Mouse (Mus musculus) fat pad, adult 2 months (tissue): ENCODE results near the gene Hook1.
"Not testable (repeated sequence)": the region's sequence is repeated elsewhere in the genome, so short reads cannot be mapped to it uniquely, and the experiment has no call there.

ENCODE experiments used
- DNase-seq: peaks from one replicate; pipeline ENCODE4 v3.0.0-alpha.2; 2011; ENCODE audit warnings: low read depth, low spot score; ENCODE audit errors: extremely low read depth

The Hook1 gene

GRCm38 (mm10) chr4:95966928-95967724 is at the start of gene Hook1:
Hook1 (plus strand) TSS chr4:95967240.
- peak; percentile 81 for DNase-seq

GRCm38 (mm10) chr4:95917703-95918102 is 49.3 kb upstream of the Hook1 start:
- no peak for DNase-seq

DNA sequence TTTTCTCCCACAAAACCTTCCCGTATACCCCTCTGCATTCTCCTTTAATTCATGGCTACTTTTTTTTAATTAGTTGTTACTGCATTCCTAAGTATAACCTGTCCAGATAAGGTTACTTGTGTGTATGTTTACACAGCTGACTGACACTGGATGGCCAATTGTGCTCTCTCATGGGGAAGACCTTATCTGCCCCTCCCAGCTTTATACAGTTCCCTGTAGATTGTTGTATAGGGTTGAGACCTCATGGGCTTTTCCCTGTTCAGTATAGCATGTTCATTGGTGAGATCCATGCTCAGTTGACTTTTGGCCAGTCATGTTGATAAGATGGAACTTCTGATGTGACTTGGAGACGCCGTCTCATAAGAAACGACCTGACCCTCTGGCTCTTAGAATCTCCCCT is 46.6 kb upstream of the Hook1 start:
- DNase-seq: no peak

DNA sequence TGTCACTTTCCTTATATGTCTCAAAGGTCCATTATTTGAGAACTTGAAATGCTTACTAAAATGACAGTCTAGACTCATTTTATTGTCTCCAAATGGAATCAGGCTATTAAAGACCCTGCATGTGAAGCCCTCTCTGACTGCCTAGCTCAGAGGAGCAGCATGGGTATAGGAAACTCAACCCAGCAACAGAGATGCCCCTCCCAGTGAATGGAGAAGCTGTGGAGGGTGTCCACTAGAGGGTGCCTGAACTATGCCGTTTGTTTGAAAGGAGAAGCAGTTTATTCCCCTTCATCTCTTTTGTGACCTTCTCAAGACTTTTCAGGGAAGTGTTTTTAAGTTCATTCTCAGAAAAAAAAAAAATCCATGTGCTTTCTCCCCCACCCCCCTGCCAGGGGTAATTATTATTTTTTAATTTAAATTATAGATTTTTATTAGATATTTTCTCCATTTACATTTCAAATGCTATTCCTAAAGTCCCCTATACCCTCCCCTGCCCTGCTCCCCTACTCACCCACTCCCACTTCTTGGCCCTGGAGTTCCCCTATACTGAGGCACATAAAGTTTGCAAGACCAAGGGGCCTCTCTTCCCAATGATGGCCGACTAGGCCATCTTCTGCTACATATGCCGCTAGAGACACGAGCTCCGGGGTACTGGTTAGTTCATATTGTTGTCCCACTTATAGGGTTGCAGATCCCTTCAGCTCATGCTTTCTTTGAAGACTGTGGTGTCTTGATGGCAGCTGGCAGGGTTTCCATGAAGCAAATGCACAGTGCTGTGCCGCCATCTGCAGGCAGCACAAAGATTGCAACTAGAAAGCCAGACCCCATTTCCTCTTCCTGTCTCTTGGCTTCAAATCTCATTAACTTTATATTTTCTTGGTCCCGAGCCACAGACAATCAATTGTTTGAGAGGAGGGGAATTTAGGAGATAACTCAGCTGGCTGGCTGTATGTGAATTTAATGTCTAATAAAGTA is 42.5 kb upstream of the Hook1 start:
- no peak for DNase-seq

- DNase-seq: no peak
Measured at GRCm38 (mm10) chr4:95928846-95929245, 38.2 kb upstream of the Hook1 start.

- DNase-seq: no peak
Measured at GRCm38 (mm10) chr4:95929936-95930335, 37.1 kb upstream of the Hook1 start.

DNA sequence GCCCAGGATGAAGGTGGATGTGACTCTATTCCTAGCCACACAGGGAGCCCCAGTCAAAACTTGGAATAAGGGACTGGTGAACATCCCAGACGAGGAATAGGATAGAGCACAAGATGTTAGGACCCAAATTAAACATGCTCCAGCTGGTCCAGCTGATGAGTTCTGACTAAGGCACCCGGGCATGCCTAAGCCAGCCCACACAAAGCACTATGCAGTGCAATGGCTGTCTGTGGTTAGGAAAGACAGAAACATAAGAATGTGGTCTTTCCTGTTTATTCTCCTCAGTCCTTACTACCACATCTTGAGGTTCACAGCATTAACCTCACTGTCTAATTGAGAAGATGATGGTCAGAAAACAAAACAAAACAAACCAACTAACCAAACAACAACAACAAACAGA is 35.7 kb upstream of the Hook1 start:
- DNase-seq: peak; percentile 36

DNA sequence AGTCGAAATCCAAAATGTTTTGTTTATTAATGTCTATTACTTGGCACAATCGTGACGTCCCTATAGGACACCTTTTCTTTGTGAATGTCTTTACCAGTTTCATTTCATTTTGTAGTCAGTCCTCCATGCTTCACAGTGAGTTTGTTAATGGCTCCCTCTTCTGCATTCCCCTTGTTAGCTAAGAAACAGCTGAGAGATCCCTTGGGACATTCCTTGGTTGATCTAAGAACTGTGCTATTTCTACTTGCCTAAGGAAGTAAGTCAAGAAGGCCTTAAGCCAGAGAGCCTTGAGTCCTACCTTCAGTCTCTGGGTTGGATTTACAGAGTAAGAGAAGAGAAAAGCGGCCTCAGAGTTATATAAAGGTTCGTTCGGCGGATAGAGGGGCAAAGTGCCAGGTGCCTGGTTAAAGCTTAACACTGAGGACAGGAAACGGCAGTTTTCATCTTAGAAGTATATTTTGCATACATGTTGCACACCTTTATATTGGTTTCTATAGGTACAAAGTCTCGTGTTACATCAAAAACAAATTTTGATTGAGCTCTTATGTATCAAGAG is 33.2 kb upstream of the Hook1 start:
- DNase-seq: no peak

DNA sequence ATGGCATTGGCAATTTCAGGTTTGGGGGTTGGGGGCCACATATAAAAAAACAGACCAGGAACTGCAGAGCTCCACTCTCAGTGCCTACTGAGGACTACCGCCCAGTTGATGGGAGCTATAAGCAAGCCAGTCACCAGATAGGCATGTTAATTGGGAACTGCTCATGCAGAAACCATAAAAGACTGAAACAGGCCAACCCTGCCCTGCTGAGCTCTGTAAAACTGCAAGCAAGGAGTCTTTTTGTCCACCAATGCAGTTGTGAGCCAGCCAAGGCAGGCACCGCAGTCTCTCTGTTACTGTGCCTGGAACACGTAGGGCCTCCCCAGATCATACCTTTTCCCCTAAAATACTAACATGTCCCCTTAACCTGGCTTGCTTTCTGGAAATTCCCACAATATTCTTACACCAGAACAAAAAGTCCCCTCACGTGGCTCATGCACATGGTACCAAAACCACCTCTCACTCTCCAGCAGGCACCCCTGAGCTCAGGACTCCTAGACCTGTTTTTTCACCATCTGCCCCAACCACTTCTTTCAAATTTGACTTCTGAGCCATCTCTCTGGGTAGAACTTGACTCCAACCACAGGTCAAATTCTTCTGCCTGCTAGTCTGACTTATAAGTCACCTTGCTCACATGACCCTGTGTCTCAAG is 32.5 kb upstream of the Hook1 start:
- no peak for DNase-seq

DNA sequence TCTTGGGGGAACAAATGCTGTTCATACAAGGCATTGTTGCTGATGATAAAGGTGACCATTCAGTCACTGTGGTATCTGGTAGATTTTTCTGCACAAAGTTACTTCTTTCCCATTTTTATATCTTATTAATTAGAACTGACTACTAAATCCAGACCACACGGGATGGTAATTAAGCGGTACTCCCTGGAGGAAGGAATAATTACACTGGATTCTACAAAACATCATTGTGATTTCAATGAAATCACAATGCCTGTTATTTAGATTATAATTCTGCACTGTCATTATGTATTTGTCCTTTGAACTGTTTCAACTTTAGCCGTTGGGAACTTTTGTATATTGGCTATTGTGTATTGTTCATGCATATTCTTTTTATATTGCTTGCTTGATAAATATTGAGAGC is 28.3 kb upstream of the Hook1 start:
- DNase-seq: no peak

GRCm38 (mm10) chr4:95947896-95948295 is 19.1 kb upstream of the Hook1 start:
- no peak for DNase-seq

DNA sequence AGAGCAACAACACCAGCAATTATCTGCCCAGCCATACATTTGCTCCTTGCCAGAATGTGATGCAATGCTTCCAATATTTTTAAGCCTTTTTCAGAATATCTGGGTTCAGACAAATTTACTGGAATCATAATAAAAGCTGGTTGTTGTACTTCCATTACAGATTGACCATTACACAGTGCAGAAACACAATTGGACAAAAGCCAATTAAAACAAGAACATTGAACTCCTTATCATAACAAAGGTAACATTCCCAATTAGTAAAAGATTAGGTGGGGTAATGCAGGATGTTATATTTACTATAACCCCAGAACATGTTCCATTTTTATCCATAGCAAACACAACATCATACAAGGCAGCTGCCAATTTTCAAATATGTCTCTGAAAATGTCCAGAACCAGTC is 13.7 kb upstream of the Hook1 start:
- no peak for DNase-seq

DNA sequence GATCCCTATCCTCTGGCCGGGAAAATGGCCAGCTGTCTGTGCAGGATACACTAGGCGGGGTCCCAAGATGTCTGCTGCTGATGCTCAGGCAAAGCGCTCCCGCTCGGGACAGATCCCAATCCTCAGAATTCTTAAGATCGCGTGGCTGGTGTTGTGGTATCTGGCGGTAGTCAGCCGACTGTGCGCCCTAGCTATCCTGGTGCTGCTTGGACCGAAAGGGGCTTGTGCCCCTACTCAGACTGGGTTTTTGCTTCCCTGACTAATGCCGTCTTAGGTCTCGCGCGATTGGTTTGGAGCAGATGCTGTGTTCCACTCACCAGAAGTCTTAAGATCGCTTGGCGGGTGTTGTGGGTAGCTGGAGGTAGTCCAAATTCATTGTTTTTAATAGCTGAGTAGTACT is 15.2 kb downstream of the Hook1 start:
- DNase-seq: not testable (repeated sequence)

DNA sequence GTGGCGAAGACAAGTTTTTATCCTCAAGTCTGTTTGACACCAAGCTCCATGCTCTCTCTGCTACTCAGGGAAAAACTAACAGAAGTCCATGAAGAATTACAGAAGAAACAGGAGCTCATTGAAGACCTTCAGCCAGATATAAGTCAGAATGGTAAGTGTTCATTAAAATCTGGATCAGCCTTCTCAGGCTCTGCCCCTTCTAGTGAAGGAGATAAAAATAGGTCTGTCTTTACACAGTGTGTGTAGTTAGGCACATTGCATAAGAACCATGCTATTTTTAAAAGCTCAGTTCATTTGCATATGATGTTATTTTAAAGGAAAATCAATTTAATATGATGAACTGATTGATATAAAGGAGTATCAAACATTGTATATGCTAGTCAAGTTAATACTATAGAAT is 49.8 kb downstream of the Hook1 start:
- no peak for DNase-seq

DNA sequence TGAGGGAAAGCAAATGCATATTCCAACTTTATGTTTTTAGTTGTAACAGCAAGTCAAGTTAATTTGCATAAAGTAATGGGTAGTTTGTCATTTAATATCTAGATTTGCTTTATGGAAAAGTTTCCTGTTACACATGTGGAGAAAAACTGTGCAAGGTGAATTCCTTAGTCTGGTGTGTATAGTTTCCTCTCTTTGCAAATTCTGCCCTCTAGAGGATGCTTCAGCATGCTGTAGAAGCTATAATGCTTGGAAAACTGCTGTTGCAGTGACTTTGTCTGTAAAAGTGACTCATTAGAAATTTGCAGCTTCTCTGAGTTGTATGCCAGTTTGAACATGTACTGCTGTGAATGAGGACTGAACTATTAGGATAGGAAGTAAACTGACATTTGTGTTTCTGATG is 55.8 kb downstream of the Hook1 start:
- DNase-seq: no peak

DNA sequence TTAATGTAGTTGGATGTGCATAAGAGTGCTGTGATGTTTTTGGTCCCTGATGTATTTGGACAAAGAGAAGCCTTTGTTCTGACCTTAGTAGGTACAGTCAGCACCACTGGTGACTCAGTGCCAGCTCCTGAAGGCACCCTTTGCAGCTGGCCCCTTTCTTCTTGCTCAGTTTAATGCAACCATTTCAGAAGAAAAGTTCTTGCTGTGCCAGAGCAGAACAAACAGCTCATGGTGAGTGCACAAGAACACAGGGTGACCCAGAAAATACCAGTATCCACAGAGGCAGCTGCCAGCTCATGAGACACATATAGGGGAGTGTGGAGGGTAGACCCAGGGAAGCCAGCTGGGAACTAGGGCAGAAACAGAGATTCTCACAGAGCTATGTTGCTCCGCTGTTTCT is 61.4 kb downstream of the Hook1 start:
- no peak for DNase-seq

- DNase-seq: no peak
Measured at GRCm38 (mm10) chr4:96060106-96060505, 93.1 kb downstream of the Hook1 start.

DNA sequence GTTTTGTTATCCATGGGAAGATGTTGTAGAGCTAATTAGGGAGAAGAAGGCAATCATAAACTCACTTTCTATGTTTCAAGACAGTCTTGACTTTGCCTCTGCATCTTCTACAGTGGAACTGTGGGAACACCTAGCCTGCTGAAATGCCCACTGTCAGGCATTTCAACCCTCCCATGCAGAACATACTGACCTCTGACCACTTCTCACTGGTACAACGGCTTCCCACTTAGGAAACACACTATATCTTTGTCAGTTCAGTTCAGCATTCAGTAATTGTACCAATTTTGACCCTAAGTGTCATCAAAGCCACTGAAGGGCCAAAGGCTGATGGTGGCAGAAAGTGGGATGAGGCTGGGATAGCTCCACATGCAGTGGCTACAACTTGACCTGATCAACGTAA is 95.0 kb downstream of the Hook1 start:
- no peak for DNase-seq
